ENCODE assay signal across 8 mouse cellular contexts in genomic region chr16:38562968-38563327, GRCm38 (mm10). TPM values are rescaled to one million over a fixed set of nuclear protein-coding genes. Genes with fewer than 3 reads are reported as not detected.
DNase-seq lines count a peak whose midpoint lies in the region; ATAC-seq and TF ChIP-seq lines count a peak whose summit lies in the region.

No protein-coding gene starts in this region.

- peaks cover 26% of the 10 kb centered on the region for H3K36me3 ChIP-seq in heart, embryonic 12.5 days
- H3K36me3 ChIP-seq in hindbrain, embryonic 11.5 days (ENCODE audit: control insufficient read depth, insufficient read depth, low read length): no peaks in the 10 kb centered on the region
- H3K36me3 ChIP-seq in midbrain, embryonic 10.5 days: peaks cover 39% of the 10 kb centered on the region

- WGBS in heart, embryonic 12.5 days: under 1% methylated on average over 25 of the region's 25 CpGs
- WGBS in hindbrain, embryonic 11.5 days: under 1% methylated on average over 25 of the region's 25 CpGs
- under 1% methylated on average over 25 of the region's 25 CpGs for WGBS in midbrain, embryonic 10.5 days

- peaks cover 16% of the 10 kb centered on the region for H3K4me1 ChIP-seq in heart, embryonic 12.5 days (replicated peaks)
- H3K4me1 ChIP-seq in hindbrain, embryonic 11.5 days (replicated peaks; ENCODE audit: control insufficient read depth, insufficient read depth, low read length): no peaks in the 10 kb centered on the region
- H3K4me1 ChIP-seq in midbrain, embryonic 10.5 days: peaks cover 11% of the 10 kb centered on the region

- no peaks in the 10 kb centered on the region for H3K9me3 ChIP-seq in heart, embryonic 12.5 days (replicated peaks)
- H3K9me3 ChIP-seq in hindbrain, embryonic 11.5 days (ENCODE audit: control insufficient read depth, low read length): no peaks in the 10 kb centered on the region
- no peaks in the 10 kb centered on the region for H3K9me3 ChIP-seq in midbrain, embryonic 10.5 days (replicated peaks)

- no peak for DNase-seq in heart, postnatal 25 days (ENCODE audit: low spot score)
- DNase-seq in Patski (ENCODE audit: low read depth, low spot score): no peak
- DNase-seq in hindbrain, embryonic 11.5 days (ENCODE audit: low spot score): no peak
- no peak for DNase-seq in midbrain, embryonic 10.5 days (ENCODE audit: low spot score)
- DNase-seq in thymus, postnatal 36 days: no peak
- no peak for DNase-seq in layer of hippocampus, postnatal 25 days (ENCODE audit: extremely low spot score in 1 of 2, low spot score in 1 of 2)
- no peak for DNase-seq in Muller cell, postnatal 12 days (ENCODE audit: inconsistent ontology term)

- in situ Hi-C loops in Patski (cut with MboI; ENCODE audit: low pct_unique_long_range_greater_than_20kb): no loop called here

- peak overlapping the region; percentile 86 for H3K9ac ChIP-seq in heart, embryonic 12.5 days
- H3K9ac ChIP-seq in hindbrain, embryonic 11.5 days (ENCODE audit: low read depth, low read length): peak overlapping the region; percentile 78

- peak overlapping the region; percentile 83 for H3K4me3 ChIP-seq in heart, embryonic 12.5 days
- peak overlapping the region; percentile 76 for H3K4me3 ChIP-seq in hindbrain, embryonic 11.5 days (ENCODE audit: low read depth, low read length)
- H3K4me3 ChIP-seq in midbrain, embryonic 10.5 days: peak overlapping the region; percentile 92

- CTCF ChIA-PET in Patski (lab: Charles Lee): interaction anchor here (1.3 kb wide), 1 partner anchor 8 kb away, joined by 3 read pairs; no protein-coding TSS in a partner anchor

- peaks cover 15% of the 10 kb centered on the region for H3K27me3 ChIP-seq in heart, embryonic 12.5 days (replicated peaks)
- peaks cover 8% of the 10 kb centered on the region for H3K27me3 ChIP-seq in Patski
- no peaks in the 10 kb centered on the region for H3K27me3 ChIP-seq in hindbrain, embryonic 11.5 days (ENCODE audit: control insufficient read depth, insufficient read depth, low read length)
- H3K27me3 ChIP-seq in midbrain, embryonic 10.5 days (ENCODE audit: low read depth, poor library complexity, severe bottlenecking): peaks cover 5% of the 10 kb centered on the region

- POLR2A ChIA-PET in Patski (lab: Charles Lee): interaction anchor here (0.6 to 1.0 kb wide), 2 partner anchors 13 to 122 kb away, joined by 4 read pairs; partner anchors contain the start of gene Poglut1

- ATAC-seq in heart, embryonic 12.5 days (ENCODE audit: insufficient number of reproducible peaks, low FRiP score): peak; percentile 79
- ATAC-seq in Patski: peak; percentile 72
- ATAC-seq in hindbrain, embryonic 11.5 days (ENCODE audit: low FRiP score): no peak; the same call in 1 of the 2 replicates

- intact Hi-C loops in heart, postnatal 25 days (cut with DNase I): loop anchor here (5.0 kb wide), 1 partner anchor 49 kb away; no protein-coding TSS in a partner anchor

- TF ChIP-seq CTCF in Patski (IDR thresholded peaks at IDR 0.05): no peak

- H3K4me2 ChIP-seq in heart, embryonic 12.5 days: peak overlapping the region; percentile 68
- peak overlapping the region; percentile 57 for H3K4me2 ChIP-seq in hindbrain, embryonic 11.5 days (replicated peaks; ENCODE audit: low read depth, low read length)

- H3K27ac ChIP-seq in heart, embryonic 12.5 days (ENCODE audit: poor library complexity, severe bottlenecking): peak overlapping the region; percentile 87
- H3K27ac ChIP-seq in hindbrain, embryonic 11.5 days (ENCODE audit: low read depth, low read length): peak overlapping the region; percentile 72; the same call in 1 of the 2 replicates
- H3K27ac ChIP-seq in midbrain, embryonic 10.5 days (replicated peaks): peak overlapping the region; percentile 92

RNA-seq across cellular contexts. Expression of gene Tmem39a, which starts 4.5 kb away (rescaled TPM):
- polyA plus RNA-seq in heart, embryonic 12.5 days (2016; fragmentation: Nextera tagmentation; extraction: Ambion mirVana): 66.2 and 74.5 TPM in 2 replicates
- 10 to 100 TPM; 18.3 to 27.7 TPM for total RNA-seq in heart, postnatal 25 days (2021)
- 40.8 TPM for polyA plus RNA-seq in Patski (2021)
- polyA plus RNA-seq in hindbrain, embryonic 11.5 days (2014; fragmentation: Nextera tagmentation; extraction: Ambion mirVana): 74.8 and 91.1 TPM in 2 replicates
- polyA plus RNA-seq in midbrain, embryonic 10.5 days (2016; fragmentation: Nextera tagmentation; extraction: Ambion mirVana): 80.8 and 91.6 TPM in 2 replicates
- 10 to 100 TPM; 16.9 to 23.5 TPM for total RNA-seq in layer of hippocampus, postnatal 25 days (2021)

RNA-seq across cellular contexts. Expression of gene Poglut1, which starts 12.9 kb away (rescaled TPM):
- polyA plus RNA-seq in heart, embryonic 12.5 days (2016; fragmentation: Nextera tagmentation; extraction: Ambion mirVana): 40.5 and 42.0 TPM in 2 replicates
- 10 to 100 TPM in 1 of 2 experiments, 1 to 10 TPM in 1; 9.5 to 10.4 TPM for total RNA-seq in heart, postnatal 25 days (2021)
- 48.0 TPM for polyA plus RNA-seq in Patski (2021)
- polyA plus RNA-seq in hindbrain, embryonic 11.5 days (2014; fragmentation: Nextera tagmentation; extraction: Ambion mirVana): 69.8 and 77.3 TPM in 2 replicates
- polyA plus RNA-seq in midbrain, embryonic 10.5 days (2016; fragmentation: Nextera tagmentation; extraction: Ambion mirVana): 68.2 and 73.0 TPM in 2 replicates
- 10 to 100 TPM; 44.7 to 48.6 TPM for total RNA-seq in layer of hippocampus, postnatal 25 days (2021)

RNA-seq across cellular contexts. Expression of gene Timmdc1, which starts 40.5 kb away (rescaled TPM):
- 33.5 and 35.6 TPM in 2 replicates for polyA plus RNA-seq in heart, embryonic 12.5 days (2016; fragmentation: Nextera tagmentation; extraction: Ambion mirVana)
- 10 to 100 TPM; 70.7 to 75.8 TPM for total RNA-seq in heart, postnatal 25 days (2021)
- polyA plus RNA-seq in Patski (2021): 44.5 TPM
- 26.9 and 35.6 TPM in 2 replicates for polyA plus RNA-seq in hindbrain, embryonic 11.5 days (2014; fragmentation: Nextera tagmentation; extraction: Ambion mirVana)
- polyA plus RNA-seq in midbrain, embryonic 10.5 days (2016; fragmentation: Nextera tagmentation; extraction: Ambion mirVana): 35.4 and 38.4 TPM in 2 replicates
- 10 to 100 TPM; 29.3 to 34.7 TPM for total RNA-seq in layer of hippocampus, postnatal 25 days (2021)
